Mouse (Mus musculus) activated CD4-positive, CD25-positive, alpha-beta regulatory T cell, adult 9 weeks (primary cell): ENCODE results near the gene Rbmx2. TPM values are rescaled to one million over a fixed set of nuclear protein-coding genes. Genes with fewer than 3 reads are reported as not detected.

ENCODE experiments used
- polyA plus RNA-seq: library from polyadenylated mRNA; unstranded; fragments of 100-300 nt; shearing (Covaris generic); gene quantifications from one replicate; pipeline ENCODE4 v1.2.1, GENCODE M21; 2017

The Rbmx2 gene
- 17.1 TPM for polyA plus RNA-seq

GRCm38 (mm10) chrX:48694864-48695371 lies at the start of gene Rbmx2:
Rbmx2 (plus strand) TSS chrX:48695004.

GRCm38 (mm10) chrX:48674171-48674570 lies 20.6 kb upstream of the Rbmx2 start, which contains the start of gene Gpr119:
Gpr119 (minus strand) TSS chrX:48674478.

Other genes starting within 250 kb of the Rbmx2 start
- 29.2 TPM for gene Elf4, start 231.9 kb upstream of the Rbmx2 start, polyA plus RNA-seq
- 51.4 TPM for gene Aifm1, start 181.4 kb upstream of the Rbmx2 start, polyA plus RNA-seq
- gene Rab33a, start 175.7 kb upstream of the Rbmx2 start, polyA plus RNA-seq: 0.24 TPM
- gene Zfp280c, start 100.5 kb upstream of the Rbmx2 start, polyA plus RNA-seq: 14.8 TPM
- gene Slc25a14, start 71.6 kb upstream of the Rbmx2 start, polyA plus RNA-seq: 13.4 TPM
- gene Gpr119, start 20.5 kb upstream of the Rbmx2 start, polyA plus RNA-seq: not detected
- not detected for gene Gm595, start 182.7 kb downstream of the Rbmx2 start, polyA plus RNA-seq